Mouse (Mus musculus): ENCODE measurements around the gene Ada. TPM values are rescaled to one million over a fixed set of nuclear protein-coding genes. Genes with fewer than 3 reads are reported as not detected.

Gene Ada
- polyA plus RNA-seq, 1 experiment from 2014 or later = 4.3 TPM

GRCm38 (mm10) chr2:163722550-163722949 is 27.5 kb downstream of the Ada start:
- H3K27me3 ChIP-seq = no peaks in the 10 kb centered on the region
- ATAC-seq (ENCODE audit: low FRiP score) = peak; percentile 84
- H3K9ac ChIP-seq = no peak overlapping the region
- peak overlapping the region; percentile 80 for H3K27ac ChIP-seq
- peaks cover 34% of the 10 kb centered on the region; the same call in 1 of the 2 replicates for H3K36me3 ChIP-seq
- no peaks in the 10 kb centered on the region for H3K9me3 ChIP-seq (replicated peaks)
- 72% methylated on average over 7 of the region's 7 CpGs for WGBS
- no peak overlapping the region for H3K4me2 ChIP-seq (replicated peaks)
- peaks cover 19% of the 10 kb centered on the region for H3K4me1 ChIP-seq
- no peak overlapping the region for H3K4me3 ChIP-seq

GRCm38 (mm10) chr2:163719616-163720015 is 30.4 kb downstream of the Ada start:
- Histone ChIP-seq H3K27me3 (no peaks in the 10 kb centered on the region), H3K36me3 (0 out of 2 replicates have a peak, but pooled peaks cover 18% of the 10 kb centered on the region), H3K9ac (no peak overlapping the region), H3K9me3 (replicated peaks) (no peaks in the 10 kb centered on the region), H3K4me2 (replicated peaks) (no peak overlapping the region), H3K4me3 (no peak overlapping the region), H3K4me1 (peaks cover 27% of the 10 kb centered on the region), H3K27ac (no peak overlapping the region)
- peak; percentile 39; the same call in 1 of the 2 replicates for ATAC-seq (ENCODE audit: low FRiP score)
- WGBS = 43% methylated on average over 4 of the region's 4 CpGs

GRCm38 (mm10) chr2:163718951-163719603 is 31.0 kb downstream of the Ada start:
- H3K9me3 ChIP-seq (replicated peaks) = no peaks in the 10 kb centered on the region
- peaks cover 27% of the 10 kb centered on the region for H3K4me1 ChIP-seq
- H3K4me2 ChIP-seq (replicated peaks) = no peak overlapping the region
- WGBS = 39% methylated on average over 9 of the region's 9 CpGs
- H3K27ac ChIP-seq = no peak overlapping the region
- no peak overlapping the region for H3K4me3 ChIP-seq
- H3K9ac ChIP-seq = no peak overlapping the region
- H3K36me3 ChIP-seq = 0 out of 2 replicates have a peak, but pooled peaks cover 18% of the 10 kb centered on the region
- ATAC-seq (ENCODE audit: low FRiP score) = peak; percentile 67
- no peaks in the 10 kb centered on the region for H3K27me3 ChIP-seq

- Histone ChIP-seq H3K27ac (no peak overlapping the region), H3K4me2 (replicated peaks) (no peak overlapping the region), H3K9me3 (replicated peaks) (no peaks in the 10 kb centered on the region), H3K4me1 (peaks cover 27% of the 10 kb centered on the region), H3K4me3 (no peak overlapping the region), H3K27me3 (no peaks in the 10 kb centered on the region), H3K36me3 (0 out of 2 replicates have a peak, but pooled peaks cover 13% of the 10 kb centered on the region), H3K9ac (no peak overlapping the region)
- 41% methylated on average over 2 of the region's 2 CpGs for WGBS
- no peak for ATAC-seq (ENCODE audit: low FRiP score)
These were observed 31.5 kb downstream of the Ada start for GRCm38 (mm10) chr2:163718526-163718925.

- H3K9ac ChIP-seq = no peak overlapping the region
- H3K27ac ChIP-seq = no peak overlapping the region
- no peak for ATAC-seq (ENCODE audit: low FRiP score)
These were observed 33.2 kb downstream of the Ada start for GRCm38 (mm10) chr2:163716853-163717252.

GRCm38 (mm10) chr2:163716448-163716847 is 33.6 kb downstream of the Ada start:
- Histone ChIP-seq H3K9me3 (replicated peaks) (no peaks in the 10 kb centered on the region), H3K27ac (no peak overlapping the region), H3K4me2 (replicated peaks) (no peak overlapping the region), H3K4me3 (no peak overlapping the region), H3K36me3 (no peaks in the 10 kb centered on the region), H3K9ac (no peak overlapping the region), H3K4me1 (peaks cover 18% of the 10 kb centered on the region), H3K27me3 (no peaks in the 10 kb centered on the region)
- 64% methylated on average over 8 of the region's 8 CpGs for WGBS
- no peak for ATAC-seq (ENCODE audit: low FRiP score)

More at GRCm38 (mm10) chr2:163716853-163717252, 33.2 kb downstream of the Ada start:
- no peak overlapping the region for H3K4me2 ChIP-seq (replicated peaks)
- H3K4me3 ChIP-seq = no peak overlapping the region
- peaks cover 21% of the 10 kb centered on the region for H3K4me1 ChIP-seq
- H3K9me3 ChIP-seq (replicated peaks) = no peaks in the 10 kb centered on the region
- 0 out of 2 replicates have a peak, but pooled peaks cover 4% of the 10 kb centered on the region for H3K36me3 ChIP-seq
- H3K27me3 ChIP-seq = no peaks in the 10 kb centered on the region
- 15% methylated on average over 6 of the region's 6 CpGs for WGBS

GRCm38 (mm10) chr2:163713340-163713739 is 36.7 kb downstream of the Ada start:
- Histone ChIP-seq H3K27ac (no peak overlapping the region), H3K36me3 (no peaks in the 10 kb centered on the region), H3K9ac (no peak overlapping the region), H3K27me3 (no peaks in the 10 kb centered on the region), H3K4me1 (peaks cover 15% of the 10 kb centered on the region), H3K9me3 (replicated peaks) (no peaks in the 10 kb centered on the region), H3K4me2 (replicated peaks) (no peak overlapping the region), H3K4me3 (no peak overlapping the region)
- 83% methylated on average over 3 of the region's 3 CpGs for WGBS
- no peak for ATAC-seq (ENCODE audit: low FRiP score)

- no peaks in the 10 kb centered on the region for H3K27me3 ChIP-seq
- no peak for ATAC-seq (ENCODE audit: low FRiP score)
- peaks cover 14% of the 10 kb centered on the region for H3K4me1 ChIP-seq
- 87% methylated on average over 6 of the region's 6 CpGs for WGBS
- no peak overlapping the region for H3K4me3 ChIP-seq
- H3K36me3 ChIP-seq = no peaks in the 10 kb centered on the region
- no peak overlapping the region for H3K4me2 ChIP-seq (replicated peaks)
- H3K9ac ChIP-seq = no peak overlapping the region; the same call in 1 of the 2 replicates
- H3K9me3 ChIP-seq (replicated peaks) = no peaks in the 10 kb centered on the region
- no peak overlapping the region for H3K27ac ChIP-seq
These were observed 37.2 kb downstream of the Ada start for GRCm38 (mm10) chr2:163712874-163713273.

- Histone ChIP-seq H3K4me3 (no peak overlapping the region), H3K27ac (no peak overlapping the region), H3K9ac (no peak overlapping the region), H3K4me2 (replicated peaks) (no peak overlapping the region), H3K4me1 (peaks cover 14% of the 10 kb centered on the region), H3K27me3 (no peaks in the 10 kb centered on the region), H3K9me3 (replicated peaks) (no peaks in the 10 kb centered on the region), H3K36me3 (no peaks in the 10 kb centered on the region)
- ATAC-seq (ENCODE audit: low FRiP score) = no peak
- WGBS = 84% methylated on average over 7 of the region's 7 CpGs
These were observed 37.6 kb downstream of the Ada start for GRCm38 (mm10) chr2:163712473-163712872.

- H3K4me1 ChIP-seq = peaks cover 8% of the 10 kb centered on the region
- WGBS = 93% methylated on average over 8 of the region's 8 CpGs
- no peaks in the 10 kb centered on the region for H3K9me3 ChIP-seq (replicated peaks)
- no peak overlapping the region for H3K27ac ChIP-seq
- no peaks in the 10 kb centered on the region for H3K27me3 ChIP-seq
- no peak overlapping the region for H3K4me3 ChIP-seq
- ATAC-seq (ENCODE audit: low FRiP score) = no peak
- H3K9ac ChIP-seq = no peak overlapping the region
- no peaks in the 10 kb centered on the region for H3K36me3 ChIP-seq
- H3K4me2 ChIP-seq (replicated peaks) = no peak overlapping the region
These were observed 38.6 kb downstream of the Ada start for GRCm38 (mm10) chr2:163711368-163711868.

GRCm38 (mm10) chr2:163710606-163711159 is 39.4 kb downstream of the Ada start:
- ATAC-seq (ENCODE audit: low FRiP score) = no peak
- no peaks in the 10 kb centered on the region for H3K27me3 ChIP-seq
- WGBS = 91% methylated on average over 5 of the region's 5 CpGs
- no peaks in the 10 kb centered on the region for H3K36me3 ChIP-seq
- peaks cover 6% of the 10 kb centered on the region for H3K4me1 ChIP-seq
- H3K4me3 ChIP-seq = no peak overlapping the region
- H3K4me2 ChIP-seq (replicated peaks) = no peak overlapping the region
- no peak overlapping the region for H3K9ac ChIP-seq
- no peak overlapping the region for H3K27ac ChIP-seq
- H3K9me3 ChIP-seq (replicated peaks) = no peaks in the 10 kb centered on the region

GRCm38 (mm10) chr2:163710000-163710399 is 40.0 kb downstream of the Ada start:
- H3K27ac ChIP-seq = no peak overlapping the region
- no peak overlapping the region for H3K4me3 ChIP-seq
- no peaks in the 10 kb centered on the region for H3K9me3 ChIP-seq (replicated peaks)
- no peaks in the 10 kb centered on the region for H3K36me3 ChIP-seq
- WGBS = 95% methylated on average over 9 of the region's 9 CpGs
- H3K4me2 ChIP-seq (replicated peaks) = no peak overlapping the region
- H3K9ac ChIP-seq = no peak overlapping the region
- H3K27me3 ChIP-seq = no peaks in the 10 kb centered on the region
- no peak for ATAC-seq (ENCODE audit: low FRiP score)
- H3K4me1 ChIP-seq = peaks cover 6% of the 10 kb centered on the region

Data from hindbrain, embryonic 12.5 days (tissue).